Mouse (Mus musculus) liver, embryonic 15.5 days (tissue): ENCODE measurements around the gene Tead1. TPM values are rescaled to one million over a fixed set of nuclear protein-coding genes. Genes with fewer than 3 reads are reported as not detected.
A peak's percentile ranks its signal among the peaks of the same experiment; 100 is the strongest.

Source experiments
- ATAC-seq: fragments of 200-750 bp; cut with Nextera tagmentation; 2 replicates; pipeline ENCODE4 v1.8.0; 2017; ENCODE audit warnings: moderate number of reproducible peaks, mild to moderate bottlenecking, moderate library complexity; ENCODE audit not compliant: insufficient read depth
- H3K27ac ChIP-seq: fragments of 300-500 bp; sonication (generic); replicated peaks from 2 replicates; pipeline ENCODE4 v1.5.1; 2015; ENCODE audit warnings: mild to moderate bottlenecking, inconsistent platforms
- H3K27me3 ChIP-seq: fragments of 300-500 bp; sonication (generic); 2 replicates; pipeline ENCODE4 v1.6.1; 2015; ENCODE audit warnings: mild to moderate bottlenecking, inconsistent platforms
- H3K36me3 ChIP-seq: fragments of 300-500 bp; sonication (generic); replicated peaks from 2 replicates; pipeline ENCODE4 v1.6.1; 2015; ENCODE audit warnings: moderate library complexity, mild to moderate bottlenecking, inconsistent platforms
- H3K4me1 ChIP-seq: fragments of 300-500 bp; sonication (generic); replicated peaks from 2 replicates; pipeline ENCODE4 v1.6.1; 2015; ENCODE audit warnings: inconsistent platforms
- H3K4me2 ChIP-seq: fragments of 300-500 bp; sonication (generic); 2 replicates; pipeline ENCODE4 v1.6.1; 2015; ENCODE audit warnings: moderate library complexity, mild to moderate bottlenecking, inconsistent platforms
- H3K4me3 ChIP-seq: fragments of 300-500 bp; sonication (generic); replicated peaks from 2 replicates; pipeline ENCODE4 v1.5.1; 2015; ENCODE audit warnings: mild to moderate bottlenecking, inconsistent platforms
- H3K9ac ChIP-seq: fragments of 300-500 bp; sonication (generic); 2 replicates; pipeline ENCODE4 v1.6.1; 2015; ENCODE audit warnings: moderate library complexity, mild to moderate bottlenecking, inconsistent platforms
- H3K9me3 ChIP-seq: fragments of 300-500 bp; sonication (generic); replicated peaks from 2 replicates; pipeline ENCODE4 v1.6.1; 2016; ENCODE audit warnings: inconsistent platforms
- WGBS: fragments of 180-500 bp; shearing (Covaris S2); methylation state at CpG from one replicate; pipeline ENCODE4 v1.1.7; 2015; ENCODE audit warnings: mixed read lengths; ENCODE audit not compliant: insufficient replicate concordance; 5-methylcytosine and 5-hydroxymethylcytosine counted together
- polyA plus RNA-seq: library from polyadenylated mRNA; unstranded; fragments of >200 nt; fragmentation: Nextera tagmentation; extraction: Ambion mirVana; gene quantifications from 2 replicates; pipeline ENCODE4 v1.2.1, GENCODE M21; 2015

The Tead1 gene
- polyA plus RNA-seq, 1 experiment from 2014 or later, result 1.2 TPM

DNA sequence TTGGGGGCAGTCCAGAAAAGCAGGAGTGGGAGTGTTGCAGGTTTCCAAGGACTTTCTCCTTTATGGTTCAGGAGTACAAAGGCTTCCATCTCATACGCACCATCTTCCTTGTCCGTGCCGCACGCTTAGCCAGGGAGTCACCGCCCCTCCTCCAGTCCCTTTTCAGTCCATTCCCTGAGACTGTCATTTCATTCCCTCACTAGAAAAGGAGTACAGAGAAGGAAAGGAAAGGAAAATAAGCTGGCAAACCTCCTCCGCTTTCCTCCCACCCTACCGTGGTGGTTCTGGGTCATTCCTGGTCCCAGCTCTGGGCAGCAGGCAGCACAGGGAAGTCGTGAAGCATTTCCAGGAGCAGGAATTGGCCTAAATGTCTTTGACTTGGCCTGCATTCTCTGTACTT, 52.5 kb downstream of the Tead1 start:
- H3K4me3 ChIP-seq, result no peak overlapping the region
- H3K27ac ChIP-seq, result no peak overlapping the region
- 0 out of 2 replicates have a peak, but pooled peaks cover 3% of the 10 kb centered on the region for H3K4me1 ChIP-seq
- no peak for ATAC-seq
- no peaks in the 10 kb centered on the region for H3K36me3 ChIP-seq
- H3K9ac ChIP-seq, result no peak overlapping the region
- no peaks in the 10 kb centered on the region for H3K27me3 ChIP-seq
- H3K4me2 ChIP-seq, result no peak overlapping the region
- H3K9me3 ChIP-seq, result no peaks in the 10 kb centered on the region
- WGBS, result 65% methylated on average over 8 of the region's 8 CpGs

DNA sequence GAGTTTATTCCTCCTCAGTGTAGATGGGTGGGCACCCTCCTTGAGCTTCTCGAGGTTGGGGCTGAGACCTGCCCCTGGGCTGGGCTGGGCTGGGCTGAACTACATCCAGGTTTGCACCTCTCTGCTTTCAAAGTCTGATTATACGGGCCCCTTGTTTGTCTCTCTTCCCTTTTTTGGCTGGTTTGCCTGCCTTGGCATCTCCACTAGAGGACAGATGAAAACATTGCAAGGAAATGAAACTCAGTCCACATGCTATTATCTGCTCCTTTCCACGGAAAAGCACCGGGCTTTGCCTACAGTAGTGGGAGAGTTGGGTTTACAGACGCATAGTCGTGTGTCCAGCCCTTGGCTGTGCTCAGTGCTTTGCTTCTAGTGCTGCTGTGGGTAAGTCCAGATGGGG, 60.1 kb downstream of the Tead1 start:
- Histone ChIP-seq H3K9me3 (no peaks in the 10 kb centered on the region), H3K9ac (no peak overlapping the region), H3K4me3 (no peak overlapping the region), H3K4me2 (no peak overlapping the region), H3K27ac (no peak overlapping the region), H3K4me1 (0 out of 2 replicates have a peak, but pooled peaks cover 10% of the 10 kb centered on the region), H3K36me3 (no peaks in the 10 kb centered on the region), H3K27me3 (0 out of 2 replicates have a peak, but pooled peaks cover 3% of the 10 kb centered on the region)
- 57% methylated on average over 6 of the region's 6 CpGs for WGBS
- no peak for ATAC-seq

DNA sequence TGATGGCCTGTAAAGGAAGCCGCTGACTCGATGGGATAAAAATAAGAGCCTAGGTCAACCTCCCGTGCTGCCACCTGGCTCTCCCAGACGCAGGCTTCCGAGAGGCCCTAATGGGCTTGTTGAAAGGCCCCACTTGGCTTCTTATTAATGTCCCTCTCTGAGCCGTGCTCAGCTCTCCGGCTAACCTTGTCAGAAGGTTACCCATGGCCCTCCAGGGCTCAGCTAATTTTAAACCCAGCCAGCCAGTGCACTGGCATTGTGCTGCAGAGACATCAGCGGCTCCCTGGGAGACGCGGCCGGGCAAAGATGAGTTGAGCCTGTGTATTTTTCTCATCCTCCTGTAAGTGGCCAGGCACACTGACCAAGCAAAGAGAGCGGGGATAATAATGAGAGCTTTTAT, 62.7 kb downstream of the Tead1 start:
- no peak overlapping the region for H3K4me3 ChIP-seq
- H3K4me2 ChIP-seq, result no peak overlapping the region
- H3K36me3 ChIP-seq, result no peaks in the 10 kb centered on the region
- WGBS, result 42% methylated on average over 12 of the region's 12 CpGs
- ATAC-seq, result no peak
- 0 out of 2 replicates have a peak, but pooled peaks cover 3% of the 10 kb centered on the region for H3K27me3 ChIP-seq
- H3K9me3 ChIP-seq, result no peaks in the 10 kb centered on the region
- 0 out of 2 replicates have a peak, but pooled peaks cover 10% of the 10 kb centered on the region for H3K4me1 ChIP-seq
- H3K27ac ChIP-seq, result no peak overlapping the region
- H3K9ac ChIP-seq, result no peak overlapping the region

DNA sequence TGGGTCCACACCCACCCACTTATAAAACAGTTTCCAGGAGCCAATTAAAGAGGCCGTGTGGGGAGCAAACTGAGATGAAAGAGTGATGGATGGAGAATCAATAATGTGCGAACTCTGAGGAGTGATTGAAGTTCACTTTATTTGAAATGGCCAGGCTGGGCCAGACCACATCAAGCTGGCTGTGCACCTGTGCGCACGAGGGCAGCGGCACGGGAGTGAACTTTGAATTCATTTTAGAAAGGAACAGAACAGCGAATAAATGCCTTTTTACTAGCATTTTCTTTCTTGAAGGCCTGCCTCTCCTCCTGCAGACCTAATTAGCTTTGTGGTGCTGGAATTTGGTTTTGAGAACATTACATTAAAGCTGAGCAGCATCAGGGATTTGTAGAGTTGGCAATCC, 63.9 kb downstream of the Tead1 start:
- 33% methylated on average over 7 of the region's 7 CpGs for WGBS
- Histone ChIP-seq H3K27me3 (0 out of 2 replicates have a peak, but pooled peaks cover 3% of the 10 kb centered on the region), H3K4me2 (no peak overlapping the region), H3K27ac (no peak overlapping the region), H3K36me3 (no peaks in the 10 kb centered on the region), H3K9ac (no peak overlapping the region), H3K4me3 (no peak overlapping the region), H3K9me3 (no peaks in the 10 kb centered on the region), H3K4me1 (0 out of 2 replicates have a peak, but pooled peaks cover 10% of the 10 kb centered on the region)
- ATAC-seq, result no peak

DNA sequence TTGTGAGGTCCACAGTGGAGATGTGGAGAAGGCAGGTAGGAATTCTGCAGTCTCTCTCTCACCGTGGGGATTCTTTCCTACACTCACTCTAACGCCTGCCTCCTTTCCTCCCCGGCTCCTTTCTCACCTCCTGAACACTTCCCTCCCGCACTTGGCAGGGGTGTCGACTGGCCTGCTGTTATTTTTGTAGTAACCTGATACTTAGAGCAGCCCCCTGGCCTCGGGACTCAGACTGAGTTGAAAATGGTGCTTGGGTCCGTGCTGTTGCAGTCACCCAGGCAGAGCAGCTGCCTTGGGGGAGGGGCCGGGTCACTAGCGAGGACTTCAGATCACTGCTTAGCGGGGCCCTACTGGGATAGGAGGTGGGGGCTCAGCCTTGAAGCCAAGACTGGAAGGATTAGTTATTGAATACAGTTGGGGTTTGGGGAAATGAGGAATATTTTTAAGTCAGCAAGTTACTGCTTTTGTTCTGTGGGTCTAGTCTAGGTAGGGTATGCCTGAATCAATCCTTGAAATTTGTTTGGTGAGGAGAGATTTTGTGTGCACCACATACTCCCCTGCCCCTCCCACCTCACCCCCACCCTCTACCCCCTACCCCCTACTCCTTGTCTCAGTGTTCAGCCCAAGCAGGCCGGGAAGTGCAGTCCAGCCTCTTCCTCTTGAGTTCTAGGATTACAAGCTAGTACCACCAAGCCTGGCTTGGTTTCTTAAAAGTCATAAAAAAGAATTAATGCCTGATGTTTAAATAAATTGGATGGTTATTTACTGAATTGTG, 64.7 kb downstream of the Tead1 start:
- WGBS, result 7% methylated on average over 11 of the region's 11 CpGs
- no peak overlapping the region for H3K4me3 ChIP-seq
- peak overlapping the region; percentile 30 for H3K4me2 ChIP-seq
- no peak for ATAC-seq
- no peak overlapping the region for H3K27ac ChIP-seq
- H3K36me3 ChIP-seq, result no peaks in the 10 kb centered on the region
- no peak overlapping the region for H3K9ac ChIP-seq
- H3K4me1 ChIP-seq, result 0 out of 2 replicates have a peak, but pooled peaks cover 10% of the 10 kb centered on the region
- H3K9me3 ChIP-seq, result no peaks in the 10 kb centered on the region
- H3K27me3 ChIP-seq, result 0 out of 2 replicates have a peak, but pooled peaks cover 3% of the 10 kb centered on the region

DNA sequence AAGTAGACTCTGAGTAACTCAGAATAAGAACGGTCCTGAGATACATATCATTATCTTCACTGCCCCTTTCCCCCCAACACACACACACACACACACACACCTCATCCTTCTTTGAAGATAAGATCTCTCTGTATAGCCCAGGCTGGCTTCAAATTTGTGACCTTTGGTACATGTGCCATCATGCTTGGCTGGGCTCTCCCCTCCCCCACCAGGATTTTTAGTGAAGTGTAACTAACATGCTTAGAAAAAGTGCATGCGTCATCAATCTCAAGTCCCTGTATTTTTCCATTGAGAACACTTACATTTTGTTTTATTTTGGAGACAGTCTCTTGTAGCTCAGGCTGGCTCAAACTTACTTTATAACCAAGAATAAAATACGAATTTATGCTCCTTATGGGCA, 68.1 kb downstream of the Tead1 start:
- no peaks in the 10 kb centered on the region for H3K9me3 ChIP-seq
- ATAC-seq, result no peak
- WGBS, result 61% methylated on average over 3 of the region's 3 CpGs

DNA sequence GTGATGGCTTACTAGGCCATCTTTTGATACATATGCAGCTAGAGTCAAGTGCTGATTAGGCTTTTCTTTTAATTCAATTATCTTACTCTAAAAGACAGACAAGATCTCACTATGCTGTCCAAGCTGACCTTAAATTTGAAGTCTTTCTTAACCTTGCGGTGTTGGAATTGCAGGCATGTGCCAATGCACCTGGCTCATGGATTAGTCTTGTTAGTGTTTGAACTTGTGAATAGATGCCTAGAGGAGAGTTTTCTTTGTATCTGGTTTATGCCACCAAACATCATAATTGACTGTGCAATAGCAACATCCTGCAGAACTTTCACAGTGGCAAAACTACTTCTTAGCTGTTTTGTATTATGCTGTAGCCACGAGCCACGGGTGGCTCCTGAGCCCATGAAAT, 68.7 kb downstream of the Tead1 start:
- Histone ChIP-seq H3K4me1 (0 out of 2 replicates have a peak, but pooled peaks cover 9% of the 10 kb centered on the region), H3K9ac (no peak overlapping the region), H3K4me2 (no peak overlapping the region), H3K4me3 (no peak overlapping the region), H3K27ac (no peak overlapping the region), H3K9me3 (no peaks in the 10 kb centered on the region), H3K36me3 (no peaks in the 10 kb centered on the region), H3K27me3 (0 out of 2 replicates have a peak, but pooled peaks cover 3% of the 10 kb centered on the region)
- WGBS, result 66% methylated on average over 3 of the region's 3 CpGs
- no peak for ATAC-seq

More for the DNA sequence above, 68.1 kb downstream of the Tead1 start:
- Histone ChIP-seq H3K27me3 (0 out of 2 replicates have a peak, but pooled peaks cover 3% of the 10 kb centered on the region), H3K36me3 (no peaks in the 10 kb centered on the region), H3K27ac (no peak overlapping the region), H3K4me1 (0 out of 2 replicates have a peak, but pooled peaks cover 10% of the 10 kb centered on the region), H3K9ac (no peak overlapping the region), H3K4me2 (no peak overlapping the region), H3K4me3 (no peak overlapping the region)

DNA sequence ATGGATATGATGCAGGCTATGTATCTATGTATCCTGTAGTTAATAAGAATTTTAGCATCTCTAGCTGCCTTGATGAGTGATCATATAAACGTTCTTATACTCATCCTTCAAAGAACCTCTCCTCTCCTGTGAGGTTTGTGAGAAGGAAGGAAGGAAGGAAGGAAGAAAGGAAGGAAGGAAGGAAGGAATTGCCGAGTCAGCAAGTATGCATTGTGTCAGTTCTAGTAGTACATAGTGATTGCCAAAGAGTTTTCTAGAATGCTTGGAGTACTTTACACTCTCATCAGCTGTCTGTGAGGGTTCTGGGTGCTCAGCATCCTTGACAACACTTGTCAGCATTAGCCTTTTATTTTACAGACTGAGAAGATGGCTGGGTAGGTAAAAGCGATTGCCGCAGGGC, 69.2 kb downstream of the Tead1 start:
- Histone ChIP-seq H3K4me1 (0 out of 2 replicates have a peak, but pooled peaks cover 4% of the 10 kb centered on the region), H3K9ac (no peak overlapping the region), H3K4me2 (no peak overlapping the region), H3K36me3 (no peaks in the 10 kb centered on the region), H3K9me3 (no peaks in the 10 kb centered on the region), H3K27ac (no peak overlapping the region), H3K27me3 (no peaks in the 10 kb centered on the region), H3K4me3 (no peak overlapping the region)
- ATAC-seq, result no peak
- whole genome bisulfite sequencing, result 62% methylated on average over 4 of the region's 4 CpGs

DNA sequence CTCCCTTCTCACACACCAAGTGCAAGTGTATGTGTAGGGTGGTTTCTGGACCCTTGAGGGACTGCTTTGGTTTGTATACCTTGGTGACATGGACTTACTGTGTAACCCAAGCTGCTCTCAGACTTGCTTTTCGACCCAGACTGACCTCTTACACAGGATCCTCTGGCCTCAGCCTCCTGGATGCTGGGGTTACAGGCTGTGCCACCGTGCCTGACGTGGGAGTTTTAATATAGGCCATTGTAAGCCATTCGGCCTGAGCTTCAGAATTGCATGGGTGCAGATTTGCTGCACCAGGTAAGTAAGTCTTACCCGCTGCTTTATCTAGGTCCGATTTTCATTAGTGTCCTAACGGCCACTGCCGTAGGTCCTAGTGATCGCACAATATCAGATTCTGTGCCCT, 71.0 kb downstream of the Tead1 start:
- WGBS, result 76% methylated on average over 9 of the region's 9 CpGs
- Histone ChIP-seq H3K4me2 (no peak overlapping the region), H3K4me3 (no peak overlapping the region), H3K36me3 (no peaks in the 10 kb centered on the region), H3K9ac (no peak overlapping the region), H3K9me3 (no peaks in the 10 kb centered on the region), H3K27ac (no peak overlapping the region), H3K4me1 (no peaks in the 10 kb centered on the region), H3K27me3 (no peaks in the 10 kb centered on the region)
- ATAC-seq, result no peak

DNA sequence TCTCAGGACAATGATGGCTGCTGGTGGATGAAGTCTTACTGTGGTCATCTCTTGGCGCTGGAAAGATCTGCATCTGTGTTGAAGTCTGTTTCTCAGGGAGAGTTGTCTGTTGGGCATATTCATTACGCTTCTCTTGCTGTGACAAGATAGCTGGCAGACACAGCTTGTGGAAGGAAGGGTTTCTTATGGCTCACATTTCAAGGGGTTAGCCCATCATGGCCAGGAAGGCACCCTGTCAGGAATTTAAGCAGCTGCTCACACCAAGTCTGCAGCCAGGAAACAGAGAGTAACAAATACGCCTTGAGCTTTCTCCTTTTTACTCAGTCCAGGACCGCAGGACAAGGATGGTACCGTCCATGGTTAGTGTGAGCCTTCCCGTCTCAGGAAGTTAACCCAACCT, 73.2 kb downstream of the Tead1 start:
- Histone ChIP-seq H3K4me2 (no peak overlapping the region), H3K27me3 (no peaks in the 10 kb centered on the region), H3K9me3 (no peaks in the 10 kb centered on the region), H3K36me3 (no peaks in the 10 kb centered on the region), H3K4me3 (no peak overlapping the region), H3K4me1 (no peaks in the 10 kb centered on the region), H3K9ac (no peak overlapping the region), H3K27ac (no peak overlapping the region)
- ATAC-seq, result no peak
- 72% methylated on average over 6 of the region's 6 CpGs for WGBS

DNA sequence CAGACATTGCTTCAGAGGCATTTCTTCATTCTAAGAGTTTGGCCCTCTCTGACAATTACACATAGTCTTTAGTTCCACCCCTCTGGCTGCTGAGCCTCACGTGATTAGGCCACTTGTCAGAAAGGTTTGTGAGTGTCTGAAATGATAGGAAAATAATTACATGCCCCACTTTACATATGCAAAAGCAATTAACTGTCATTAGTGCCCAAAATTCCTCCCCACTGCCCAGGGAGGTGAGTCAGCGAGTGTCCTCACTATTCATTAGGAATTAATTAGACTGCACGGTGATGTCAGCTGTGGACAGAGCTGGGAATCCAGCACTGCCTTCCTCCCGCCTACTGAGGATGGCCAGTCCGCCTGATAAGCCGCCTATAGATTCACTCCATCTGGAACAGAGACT, 74.2 kb downstream of the Tead1 start:
- 51% methylated on average over 6 of the region's 6 CpGs for WGBS
- Histone ChIP-seq H3K4me1 (no peaks in the 10 kb centered on the region), H3K4me2 (no peak overlapping the region), H3K9ac (no peak overlapping the region), H3K9me3 (no peaks in the 10 kb centered on the region), H3K27me3 (no peaks in the 10 kb centered on the region), H3K36me3 (no peaks in the 10 kb centered on the region), H3K27ac (no peak overlapping the region), H3K4me3 (no peak overlapping the region)
- no peak for ATAC-seq
